Comparison of ENCODE assay signal across 9 mouse cellular contexts in genomic region chr12:41111456-41111855, GRCm38 (mm10).
DNase-seq lines count a peak whose midpoint lies in the region; ATAC-seq lines count a peak whose summit lies in the region.
"Had no signal": no experiment of that assay in that cellular context is flagged by ENCODE, and none has a peak within 500 bp of the region (broad histone marks: within the 10 kb centered on the region; RNA-seq: fewer than 3 reads in every experiment).

No protein-coding gene starts in this region.

- H3K4me1 ChIP-seq in neural tube, embryonic 14.5 days (ENCODE audit: control insufficient read depth, insufficient read depth, low read length) = no peaks in the 10 kb centered on the region
- H3K4me1 ChIP-seq in neural tube, embryonic 15.5 days = no peaks in the 10 kb centered on the region
- peaks cover 14% of the 10 kb centered on the region for H3K4me1 ChIP-seq in liver, embryonic 12.5 days
- H3K4me1 ChIP-seq: limb, embryonic 15.5 days had no signal

- no peak overlapping the region for H3K27ac ChIP-seq in neural tube, embryonic 14.5 days (ENCODE audit: low read depth, low read length)
- no peak overlapping the region for H3K27ac ChIP-seq in neural tube, embryonic 15.5 days (replicated peaks)
- peak overlapping the region; percentile 82 for H3K27ac ChIP-seq in liver, embryonic 12.5 days
- H3K27ac ChIP-seq: limb, embryonic 15.5 days had no signal

- DNase-seq in frontal cortex, postnatal 25 days (ENCODE audit: low spot score in 2 of 2) = no peak
- DNase-seq in cerebellum, adult 9-11 months = peak; percentile 8
- no peak for DNase-seq in testis, postnatal 14 days (ENCODE audit: low spot score)
- DNase-seq in urinary bladder, postnatal 25 days (ENCODE audit: low spot score) = no peak

- ATAC-seq in frontal cortex, adult (ENCODE audit: low TSS enrichment) = peak; percentile 89
- 0 out of 2 replicates have a peak, but pooled peaks have one; percentile 31 for ATAC-seq in neural tube, embryonic 14.5 days (ENCODE audit: low read depth)
- no peak for ATAC-seq in neural tube, embryonic 15.5 days (ENCODE audit: low FRiP score)
- ATAC-seq in liver, embryonic 12.5 days = peak; percentile 81

- no peak overlapping the region for H3K4me3 ChIP-seq in neural tube, embryonic 14.5 days (ENCODE audit: low read depth, low read length)
- H3K4me3 ChIP-seq in neural tube, embryonic 15.5 days (replicated peaks) = no peak overlapping the region
- H3K4me3 ChIP-seq in liver, embryonic 12.5 days = no peak overlapping the region
- H3K4me3 ChIP-seq: limb, embryonic 15.5 days had no signal

- no peak overlapping the region for H3K4me2 ChIP-seq in neural tube, embryonic 14.5 days (ENCODE audit: low read depth, low read length)
- no peak overlapping the region for H3K4me2 ChIP-seq in neural tube, embryonic 15.5 days
- H3K4me2 ChIP-seq in liver, embryonic 12.5 days = peak overlapping the region; percentile 52
- H3K4me2 ChIP-seq: limb, embryonic 15.5 days had no signal

- no peaks in the 10 kb centered on the region for H3K36me3 ChIP-seq in neural tube, embryonic 14.5 days (ENCODE audit: control insufficient read depth, insufficient read depth, low read length)
- no peaks in the 10 kb centered on the region for H3K36me3 ChIP-seq in neural tube, embryonic 15.5 days
- H3K36me3 ChIP-seq in liver, embryonic 12.5 days = no peaks in the 10 kb centered on the region
- H3K36me3 ChIP-seq: limb, embryonic 15.5 days had no signal

- H3K27me3 ChIP-seq in neural tube, embryonic 14.5 days (ENCODE audit: control insufficient read depth, insufficient read depth, low read length) = no peaks in the 10 kb centered on the region
- H3K27me3 ChIP-seq in neural tube, embryonic 15.5 days (replicated peaks) = no peaks in the 10 kb centered on the region
- H3K27me3 ChIP-seq in liver, embryonic 12.5 days (replicated peaks) = no peaks in the 10 kb centered on the region
- H3K27me3 ChIP-seq: limb, embryonic 15.5 days had no signal

- 51% methylated on average over 1 of the region's 1 CpGs for WGBS in neural tube, embryonic 14.5 days
- 40% methylated on average over 1 of the region's 1 CpGs for WGBS in neural tube, embryonic 15.5 days
- 39% methylated on average over 1 of the region's 1 CpGs for WGBS in liver, embryonic 12.5 days (ENCODE audit: insufficient replicate concordance)

- no peak overlapping the region for H3K9ac ChIP-seq in neural tube, embryonic 14.5 days (replicated peaks; ENCODE audit: low read depth, low read length)
- H3K9ac ChIP-seq in neural tube, embryonic 15.5 days (replicated peaks) = no peak overlapping the region
- H3K9ac ChIP-seq in liver, embryonic 12.5 days = no peak overlapping the region
- H3K9ac ChIP-seq: limb, embryonic 15.5 days had no signal

- H3K9me3 ChIP-seq in neural tube, embryonic 14.5 days (ENCODE audit: control insufficient read depth, low read length) = no peaks in the 10 kb centered on the region
- no peaks in the 10 kb centered on the region for H3K9me3 ChIP-seq in neural tube, embryonic 15.5 days (replicated peaks)
- H3K9me3 ChIP-seq in liver, embryonic 12.5 days (replicated peaks) = no peaks in the 10 kb centered on the region
- H3K9me3 ChIP-seq: limb, embryonic 15.5 days had no signal
